Mouse (Mus musculus): ENCODE measurements at regions not wholly inside any gene's neighbourhood (a gene's known extent, or its start where the extent isn't known, plus 50 kb on each side); places are given as distances from the start of the nearest gene placed in this dataset.

DNA sequence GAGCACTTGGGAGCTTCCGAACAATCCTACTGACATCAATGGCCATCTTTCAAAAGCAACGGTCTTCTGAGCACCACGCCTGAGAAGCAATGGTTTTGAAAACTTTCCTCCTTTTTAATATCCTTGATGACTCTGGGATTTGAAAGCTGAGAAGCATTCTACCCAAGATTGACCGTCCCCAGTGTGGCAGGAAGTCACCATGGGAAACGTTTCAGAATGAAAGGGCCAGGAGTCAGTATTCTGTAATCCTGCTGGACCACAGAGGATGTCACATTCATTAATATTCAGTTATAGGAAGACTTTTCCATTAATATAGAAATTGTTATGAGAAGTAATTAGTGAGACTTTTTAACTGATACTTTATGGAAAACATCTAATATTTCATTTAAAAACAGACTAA is 190.1 kb upstream of the Ttc29 start:
- TF ChIP-seq CTCF (IDR thresholded peaks at IDR 0.05; ENCODE audit: borderline replicate concordance, extremely low read depth, insufficient read depth, insufficient read length), result no peak
- no peak for TF ChIP-seq POLR2A (IDR thresholded peaks at IDR 0.05; ENCODE audit: borderline replicate concordance, extremely low read depth, insufficient read depth, insufficient read length, poor library complexity, severe bottlenecking)

Data from brain, embryonic 14.5 days (tissue).